Mouse (Mus musculus) adrenal gland, adult 2 months (tissue): ENCODE measurements around the gene Klhl26. TPM values are rescaled to one million over a fixed set of nuclear protein-coding genes. Genes with fewer than 3 reads are reported as not detected.

Source experiments
- DNase-seq: peaks from one replicate; pipeline ENCODE4 v3.0.0; 2021
- long read RNA-seq: library from polyadenylated mRNA; stranded (forward); transcript quantifications from one replicate; pipeline ENCODE4 v2.0.0, GENCODE M21; 2021
- polyA plus RNA-seq: library from polyadenylated mRNA; depleted of rRNA; stranded (reverse); fragments of >200 nt; gene quantifications from 2 replicates; pipeline ENCODE4 v1.2.3, GENCODE M21; 2012; rRNA removed
- total RNA-seq, 2 experiments: library from RNA; stranded (reverse); gene quantifications; 2 replicates each; pipeline ENCODE4 v1.2.3; 2021

The Klhl26 gene
- total RNA-seq (10 to 100 TPM; 21.7 to 25.8 TPM), polyA plus RNA-seq (119 and 121 TPM in 2 replicates)
- long read RNA-seq, transcript Klhl26-202 (2 exons, 2,734 nt): minor isoform, 7 of 63 reads
- long read RNA-seq, transcript Klhl26-201 (3 exons, 2,991 nt): major isoform, 39 of 63 reads
- long read RNA-seq, partial matches to known transcripts: 0 of 63 reads
- long read RNA-seq, other reads (novel, unspliced or antisense): 16 of 63 reads

GRCm38 (mm10) chr8:70476333-70477268 lies at the start of gene Klhl26:
TSS of gene Klhl26 (minus strand) at chr8:70476968.
- DNase-seq: peak; percentile 98

GRCm38 (mm10) chr8:70522592-70523403 lies 46.0 kb upstream of the Klhl26 start:
- DNase-seq: peak; percentile 97

- no peak for DNase-seq
These were observed 42.8 kb upstream of the Klhl26 start for GRCm38 (mm10) chr8:70519606-70520005.

GRCm38 (mm10) chr8:70519043-70519442 lies 42.3 kb upstream of the Klhl26 start:
- no peak for DNase-seq

- peak; percentile 1 for DNase-seq
These were observed 41.3 kb upstream of the Klhl26 start for GRCm38 (mm10) chr8:70517940-70518643.

GRCm38 (mm10) chr8:70513441-70513840 lies 36.7 kb upstream of the Klhl26 start:
- peak; percentile 82 for DNase-seq

- DNase-seq: no peak
These were observed 35.6 kb upstream of the Klhl26 start for GRCm38 (mm10) chr8:70512253-70512903.

GRCm38 (mm10) chr8:70511770-70512169 lies 35.0 kb upstream of the Klhl26 start:
- no peak for DNase-seq

- DNase-seq: peak; percentile 20
These were observed 34.4 kb upstream of the Klhl26 start for GRCm38 (mm10) chr8:70511174-70511573.

- peak; percentile 97 for DNase-seq
These were observed 33.6 kb upstream of the Klhl26 start, which contains the start of gene Uba52 for GRCm38 (mm10) chr8:70510228-70510915. TSS of gene Uba52 (minus strand) at chr8:70510801.

GRCm38 (mm10) chr8:70509281-70509952 lies 32.6 kb upstream of the Klhl26 start:
- no peak for DNase-seq

- DNase-seq: no peak
These were observed 30.2 kb upstream of the Klhl26 start for GRCm38 (mm10) chr8:70507027-70507393.

- peak; percentile 96 for DNase-seq
These were observed 29.7 kb upstream of the Klhl26 start, which contains the start of gene Rex1bd for GRCm38 (mm10) chr8:70506328-70507026. TSS of gene Rex1bd (minus strand) at chr8:70506752.

GRCm38 (mm10) chr8:70505698-70506327 lies 29.0 kb upstream of the Klhl26 start:
- no peak for DNase-seq

- DNase-seq: peak; percentile 78
These were observed 28.1 kb upstream of the Klhl26 start for GRCm38 (mm10) chr8:70504851-70505250.

GRCm38 (mm10) chr8:70504291-70504716 lies 27.5 kb upstream of the Klhl26 start:
- peak; percentile 77 for DNase-seq

- DNase-seq: peak; percentile 69
These were observed 26.4 kb upstream of the Klhl26 start for GRCm38 (mm10) chr8:70503062-70503750.

GRCm38 (mm10) chr8:70502540-70502939 lies 25.8 kb upstream of the Klhl26 start:
- DNase-seq: no peak
